Mouse (Mus musculus): ENCODE results near the gene Mcm7.

GRCm38 (mm10) chr5:138160224-138160762, 11.9 kb downstream of the Mcm7 start:
- TF ChIP-seq EP300 (IDR thresholded peaks at IDR 0.05): no peak
- TF ChIP-seq CTCF (IDR thresholded peaks at IDR 0.05): no peak

Data from lung, postnatal 0 days (tissue).